Mouse (Mus musculus): ENCODE results near the gene Senp3.
A peak's percentile ranks its signal among the peaks of the same experiment; 100 is the strongest.

The Senp3 gene

GRCm38 (mm10) chr11:69682209-69682839 lies 440 bp upstream of the Senp3 start:
- DNase-seq (ENCODE audit: low read depth, low spot score), result no peak

- DNase-seq (ENCODE audit: low read depth, low spot score), result no peak
Measured at GRCm38 (mm10) chr11:69680136-69680855, 1.6 kb downstream of the Senp3 start.

DNA sequence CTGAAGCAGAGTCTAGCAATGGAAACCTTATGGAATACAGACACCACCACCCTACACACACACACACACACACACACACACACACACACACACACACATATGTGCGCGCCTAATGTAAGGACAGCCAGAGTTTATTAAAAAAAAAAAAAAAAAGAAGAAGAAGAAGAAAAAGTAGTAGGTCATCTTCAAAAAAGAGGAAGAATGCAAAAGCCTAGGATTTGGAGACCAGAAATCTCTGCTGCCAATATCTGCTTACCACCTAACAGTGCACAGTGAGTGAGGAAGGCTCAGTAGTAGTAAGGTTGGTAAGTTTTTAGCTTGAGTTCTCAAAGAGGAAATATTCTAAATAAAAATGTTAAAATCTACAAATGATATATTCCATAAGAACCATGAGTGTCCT lies 2.7 kb downstream of the Senp3 start:
- no peak for DNase-seq (ENCODE audit: low read depth, low spot score)

- peak; percentile 99 for DNase-seq (ENCODE audit: low read depth, low spot score)
Measured at GRCm38 (mm10) chr11:69672211-69672706, 9.6 kb downstream of the Senp3 start, which contains the start of gene Eif4a1. TSS of gene Eif4a1 (minus strand) at chr11:69672423.

GRCm38 (mm10) chr11:69671726-69672124 lies 10.2 kb downstream of the Senp3 start:
- DNase-seq (ENCODE audit: low read depth, low spot score), result no peak

- DNase-seq (ENCODE audit: low read depth, low spot score), result peak; percentile 96
Measured at GRCm38 (mm10) chr11:69670786-69671725, 10.8 kb downstream of the Senp3 start.

DNA sequence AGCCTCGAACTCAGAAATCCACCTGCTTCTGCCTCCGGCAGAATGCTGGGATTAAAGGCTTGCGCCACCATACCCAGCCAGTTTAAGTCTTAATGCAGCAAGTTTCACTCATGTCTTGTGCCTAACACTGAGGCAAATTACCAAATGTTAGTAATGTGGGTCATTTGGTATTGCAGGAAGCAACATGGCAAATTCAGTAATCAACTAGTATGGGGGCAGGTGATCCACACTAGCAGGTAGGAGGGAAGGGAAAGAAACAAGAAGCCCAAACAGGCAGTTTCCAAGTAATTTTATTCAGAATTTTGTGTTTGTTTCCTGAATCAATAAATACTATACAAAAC lies 15.2 kb downstream of the Senp3 start:
- no peak for DNase-seq (ENCODE audit: low read depth, low spot score)

DNA sequence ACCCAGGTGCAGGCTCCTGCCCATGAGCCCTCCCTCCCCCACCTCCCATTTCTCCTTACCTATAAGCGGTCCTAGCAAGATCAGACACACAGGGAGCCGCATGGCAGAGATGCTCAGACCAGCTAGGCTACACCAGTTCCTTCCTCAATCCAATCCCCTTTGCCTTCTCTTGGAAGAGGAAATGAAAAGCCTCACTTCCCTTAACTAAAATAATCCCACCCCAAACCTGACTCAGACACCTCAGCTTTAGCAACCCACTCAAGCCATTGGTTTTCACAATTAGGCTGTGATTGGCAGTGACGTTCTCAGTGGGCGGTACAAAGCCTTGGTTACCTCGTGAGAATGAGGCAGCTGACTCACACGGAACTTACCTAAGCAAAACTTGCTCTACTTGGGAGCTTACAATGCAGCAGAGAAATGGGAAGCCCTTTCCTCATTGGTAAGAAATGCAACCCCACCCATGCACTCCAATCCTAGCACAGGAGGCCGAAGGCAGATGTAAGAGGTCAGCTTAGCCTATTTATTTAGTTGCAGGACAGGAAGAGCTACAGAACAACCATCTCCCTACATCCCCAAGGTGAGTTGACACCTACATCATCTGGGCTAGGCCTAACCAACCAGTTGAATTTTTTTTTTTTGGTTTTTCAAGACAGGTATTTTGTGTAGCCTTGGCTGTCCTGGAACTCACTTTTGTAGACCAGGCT lies 15.8 kb downstream of the Senp3 start, which contains the start of gene Cd68:
Gene Cd68, minus strand, starts transcription at position 193 of the 704 bp plus-strand sequence.
- no peak for DNase-seq (ENCODE audit: low read depth, low spot score)

- no peak for DNase-seq (ENCODE audit: low read depth, low spot score)
Measured at GRCm38 (mm10) chr11:69665457-69665960, 16.4 kb downstream of the Senp3 start.

- no peak for DNase-seq (ENCODE audit: low read depth, low spot score)
Measured at GRCm38 (mm10) chr11:69664841-69665240, 17.0 kb downstream of the Senp3 start.

DNA sequence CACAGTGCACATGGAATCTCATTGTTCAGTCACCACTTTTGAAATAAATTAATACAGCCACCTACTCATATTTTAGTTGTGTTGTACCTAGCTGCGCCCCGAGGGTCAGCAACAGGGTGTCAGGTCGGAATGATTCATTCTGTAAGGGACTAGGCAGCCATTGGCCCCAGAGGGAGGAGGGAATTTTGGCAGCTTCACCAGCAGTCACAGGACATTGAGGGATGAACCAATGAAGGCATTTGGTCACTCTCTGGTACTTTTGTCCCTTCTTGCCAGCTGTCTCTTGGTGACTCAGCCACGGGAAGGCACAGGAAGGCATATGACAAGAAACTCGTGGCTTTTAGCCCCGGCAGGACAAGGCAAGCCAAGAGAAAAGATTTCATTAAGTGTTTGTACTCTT lies 18.1 kb downstream of the Senp3 start:
- no peak for DNase-seq (ENCODE audit: low read depth, low spot score)

DNA sequence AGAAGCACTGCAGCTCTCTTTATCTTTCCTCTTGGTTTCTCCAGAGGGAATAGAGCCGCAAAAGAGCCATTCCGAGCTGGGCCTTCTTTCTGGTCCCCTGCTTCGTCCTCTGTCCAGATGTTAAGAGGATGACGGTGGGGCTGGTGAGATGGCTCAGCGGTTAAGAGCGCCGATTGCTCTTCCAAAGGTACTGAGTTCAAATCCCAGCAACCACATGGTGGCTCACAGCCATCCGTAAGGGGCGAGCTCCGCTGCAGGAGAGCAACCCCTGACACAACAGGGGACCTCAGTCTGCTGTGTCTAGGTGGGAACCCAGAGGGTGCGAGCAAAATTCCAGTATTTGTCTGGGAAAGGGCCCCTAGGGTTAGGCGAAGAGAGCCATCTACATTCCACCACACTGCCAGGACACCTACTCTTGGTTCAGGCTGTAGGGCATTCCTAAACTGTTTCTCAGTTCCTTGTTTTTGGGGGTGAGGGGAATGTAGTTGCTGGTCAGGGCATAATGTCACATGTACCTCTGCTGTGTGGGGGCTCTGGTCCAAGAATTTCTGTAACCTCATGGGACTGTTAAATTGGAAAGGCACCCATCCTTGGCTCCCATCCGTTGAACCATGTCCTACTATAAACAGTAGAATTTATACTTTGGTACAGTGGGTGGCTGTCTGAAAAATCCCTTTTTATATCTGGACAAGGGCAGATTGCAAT lies 18.8 kb downstream of the Senp3 start:
- no peak for DNase-seq (ENCODE audit: low read depth, low spot score)

DNA sequence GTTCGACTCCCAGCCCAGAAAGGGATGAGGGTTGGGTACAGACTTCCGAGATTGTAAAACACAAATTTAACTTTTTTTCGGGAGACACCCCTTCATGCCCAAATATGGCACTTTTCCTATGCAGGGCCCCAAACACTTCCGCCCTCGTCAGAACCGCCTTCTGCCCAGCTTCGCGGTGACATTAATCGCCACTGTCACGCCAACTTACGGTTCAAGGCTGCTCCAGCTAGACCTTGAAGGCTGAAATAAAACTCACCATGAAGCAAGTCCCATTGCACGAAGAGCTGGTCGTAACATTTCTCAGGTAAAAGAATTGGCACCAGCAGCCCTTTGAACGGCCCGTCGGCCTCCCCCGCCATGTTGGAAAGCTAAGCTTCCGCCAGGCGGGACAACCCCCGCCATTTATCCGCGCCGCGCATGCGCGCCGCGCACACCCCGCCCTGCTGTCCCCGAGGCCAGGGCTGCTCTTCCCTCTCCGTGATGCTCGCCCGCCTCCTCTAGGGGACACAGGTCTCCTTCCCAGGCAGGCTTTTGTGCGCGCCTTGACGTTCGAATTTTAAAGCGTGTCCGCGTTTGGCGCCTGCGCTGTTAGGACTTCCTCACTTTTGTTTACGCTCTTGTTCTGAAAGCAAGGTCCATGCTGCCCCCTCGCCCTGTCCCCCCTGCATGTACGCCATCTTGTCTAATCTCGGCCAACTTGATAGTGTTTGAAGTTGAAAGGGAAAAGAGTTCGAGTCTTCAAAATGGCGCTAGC lies 19.5 kb downstream of the Senp3 start, which contains the start of gene Mpdu1:
Gene Mpdu1, minus strand, starts transcription at position 430 of the 754 bp plus-strand sequence.
- DNase-seq (ENCODE audit: low read depth, low spot score), result peak; percentile 90

- no peak for DNase-seq (ENCODE audit: low read depth, low spot score)
Measured at GRCm38 (mm10) chr11:69661221-69661881, 20.5 kb downstream of the Senp3 start.

DNA sequence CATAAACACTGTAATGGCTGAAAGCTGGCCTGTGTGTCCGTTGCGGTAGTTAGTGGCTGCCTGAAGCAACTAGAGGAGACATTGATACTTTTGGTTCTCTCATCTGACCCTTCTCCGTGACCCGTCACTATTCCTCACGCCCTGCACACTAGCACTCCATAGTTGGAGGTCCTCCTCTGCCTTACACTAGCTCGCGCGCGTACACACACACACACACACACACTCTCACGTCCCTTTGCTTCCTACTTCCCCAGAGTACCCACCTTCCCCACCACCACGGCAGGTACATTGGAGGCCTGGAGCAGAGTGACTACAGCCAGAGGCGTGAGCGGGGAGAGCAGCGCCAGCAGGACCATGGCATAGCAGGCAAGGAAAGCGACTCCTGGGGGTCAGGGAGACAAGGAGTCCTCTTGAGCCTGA lies 24.4 kb downstream of the Senp3 start:
- DNase-seq (ENCODE audit: low read depth, low spot score), result no peak

GRCm38 (mm10) chr11:69656617-69657461 lies 25.0 kb downstream of the Senp3 start:
- DNase-seq (ENCODE audit: low read depth, low spot score), result peak; percentile 38

DNA sequence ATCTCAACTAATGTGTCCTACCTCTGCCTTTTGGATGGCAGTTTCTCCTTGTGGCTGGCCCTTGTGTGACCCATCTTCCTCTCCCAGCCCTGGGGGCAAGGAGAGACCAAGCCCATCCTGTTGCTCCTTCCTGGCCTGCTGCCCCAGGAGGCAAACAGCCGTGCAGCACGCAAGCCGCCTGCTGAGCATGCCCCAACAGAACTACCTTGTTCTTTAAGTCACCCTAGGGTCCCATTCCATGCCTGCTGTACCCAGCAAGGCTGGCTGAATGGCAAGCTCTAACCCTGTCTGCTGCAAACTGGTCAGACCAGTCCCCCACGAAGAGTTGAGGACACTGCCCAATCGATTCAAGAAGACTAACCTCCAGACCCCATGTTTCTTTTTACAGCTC lies 25.8 kb downstream of the Senp3 start:
- DNase-seq (ENCODE audit: low read depth, low spot score), result no peak
